21 mouse cellular contexts compared by ENCODE assay signal in genomic region chr5:114269984-114270383, GRCm38 (mm10). TPM values are rescaled to one million over a fixed set of nuclear protein-coding genes. Genes with fewer than 3 reads are reported as not detected.
DNase-seq lines count a peak whose midpoint lies in the region; ATAC-seq and TF ChIP-seq lines count a peak whose summit lies in the region.
"Had no signal": no experiment of that assay in that cellular context is flagged by ENCODE, and none has a peak within 500 bp of the region (broad histone marks: within the 10 kb centered on the region; RNA-seq: fewer than 3 reads in every experiment).

No protein-coding gene starts in this region.

- DNase-seq in gastrocnemius, postnatal 14 days: peak; percentile 42
- DNase-seq in gastrocnemius, postnatal 25 days: no peak
- peak; percentile 13 for DNase-seq in c-Kit-positive CD71-negative TER-119-negative erythroid progenitor cells, embryonic 14.5 days (ENCODE audit: low read depth)
- peak; percentile 27 for DNase-seq in stomach, postnatal 0 days (ENCODE audit: low spot score)
- DNase-seq: cerebellum, postnatal 25 days; heart, adult 11 months had no signal

- H3K27ac ChIP-seq in midbrain, embryonic 12.5 days (replicated peaks): 0 out of 2 replicates have a peak overlapping the region, but pooled peaks have one; percentile 6
- no peak overlapping the region for H3K27ac ChIP-seq in midbrain, embryonic 15.5 days
- H3K27ac ChIP-seq in stomach, postnatal 0 days (replicated peaks): no peak overlapping the region
- H3K27ac ChIP-seq in forebrain, embryonic 12.5 days: no peak overlapping the region
- H3K27ac ChIP-seq: embryonic facial prominence, embryonic 12.5 days; kidney, postnatal 0 days; lung, embryonic 15.5 days had no signal

- H3K36me3 ChIP-seq in midbrain, embryonic 12.5 days: no peaks in the 10 kb centered on the region
- H3K36me3 ChIP-seq in midbrain, embryonic 15.5 days (replicated peaks): no peaks in the 10 kb centered on the region
- H3K36me3 ChIP-seq in stomach, postnatal 0 days (ENCODE audit: control insufficient read depth, insufficient read depth, low read length): no peaks in the 10 kb centered on the region
- no peaks in the 10 kb centered on the region for H3K36me3 ChIP-seq in forebrain, embryonic 12.5 days (replicated peaks)
- H3K36me3 ChIP-seq: embryonic facial prominence, embryonic 12.5 days; lung, embryonic 15.5 days had no signal

- intact Hi-C loops in gastrocnemius, postnatal 14 days (cut with DNase I; ENCODE audit: low total_unique reads): no loop called here

- H3K9me3 ChIP-seq in midbrain, embryonic 12.5 days: no peaks in the 10 kb centered on the region
- no peaks in the 10 kb centered on the region for H3K9me3 ChIP-seq in midbrain, embryonic 15.5 days
- H3K9me3 ChIP-seq in stomach, postnatal 0 days (ENCODE audit: control insufficient read depth, low read length): no peaks in the 10 kb centered on the region
- no peaks in the 10 kb centered on the region for H3K9me3 ChIP-seq in forebrain, embryonic 12.5 days
- H3K9me3 ChIP-seq: embryonic facial prominence, embryonic 12.5 days; lung, embryonic 15.5 days had no signal

- H3K27me3 ChIP-seq in midbrain, embryonic 12.5 days: peaks cover 99% of the 10 kb centered on the region
- H3K27me3 ChIP-seq in midbrain, embryonic 15.5 days (replicated peaks): peaks cover 61% of the 10 kb centered on the region
- peaks cover 8% of the 10 kb centered on the region for H3K27me3 ChIP-seq in stomach, postnatal 0 days (ENCODE audit: control insufficient read depth, insufficient read depth, low read length)
- peaks cover 83% of the 10 kb centered on the region for H3K27me3 ChIP-seq in forebrain, embryonic 12.5 days

- no peak overlapping the region for H3K4me3 ChIP-seq in midbrain, embryonic 12.5 days
- no peak overlapping the region for H3K4me3 ChIP-seq in midbrain, embryonic 15.5 days
- no peak overlapping the region for H3K4me3 ChIP-seq in stomach, postnatal 0 days (ENCODE audit: low read depth, low read length)
- no peak overlapping the region for H3K4me3 ChIP-seq in forebrain, embryonic 12.5 days (replicated peaks)
- H3K4me3 ChIP-seq: embryonic facial prominence, embryonic 12.5 days; lung, embryonic 15.5 days had no signal

- WGBS in midbrain, embryonic 12.5 days: 16% methylated on average over 12 of the region's 12 CpGs
- WGBS in midbrain, embryonic 15.5 days: 17% methylated on average over 12 of the region's 12 CpGs
- 14% methylated on average over 12 of the region's 12 CpGs for WGBS in stomach, postnatal 0 days
- 22% methylated on average over 12 of the region's 12 CpGs for WGBS in forebrain, embryonic 12.5 days

- no peak for TF ChIP-seq EP300 in stomach, postnatal 0 days (optimal IDR thresholded peaks at IDR 0.05)

- no peak for ATAC-seq in midbrain, embryonic 12.5 days (ENCODE audit: low FRiP score, low read depth)
- no peak for ATAC-seq in midbrain, embryonic 15.5 days (replicated peaks)
- ATAC-seq in stomach, postnatal 0 days (ENCODE audit: low FRiP score, low TSS enrichment): no peak
- no peak for ATAC-seq in megakaryocyte progenitor cell, adult 5-6 weeks (replicated peaks; ENCODE audit: poor library complexity)
- no peak for ATAC-seq in forebrain, embryonic 12.5 days (ENCODE audit: low FRiP score)
- ATAC-seq: CD4-positive, CD25-positive, alpha-beta regulatory T cell, adult 4 months had no signal

- no peak for TF ChIP-seq CTCF in stomach, postnatal 0 days (IDR thresholded peaks at IDR 0.05; ENCODE audit: low read depth)

- peaks cover 51% of the 10 kb centered on the region for H3K4me1 ChIP-seq in midbrain, embryonic 12.5 days
- peaks cover 31% of the 10 kb centered on the region for H3K4me1 ChIP-seq in midbrain, embryonic 15.5 days
- peaks cover 5% of the 10 kb centered on the region; the same call in 1 of the 2 replicates for H3K4me1 ChIP-seq in stomach, postnatal 0 days (replicated peaks; ENCODE audit: control insufficient read depth, insufficient read depth)
- peaks cover 58% of the 10 kb centered on the region for H3K4me1 ChIP-seq in forebrain, embryonic 12.5 days

- H3K4me2 ChIP-seq in midbrain, embryonic 12.5 days (replicated peaks): peak overlapping the region; percentile 17; the same call in 1 of the 2 replicates
- no peak overlapping the region for H3K4me2 ChIP-seq in midbrain, embryonic 15.5 days
- H3K4me2 ChIP-seq in stomach, postnatal 0 days (replicated peaks; ENCODE audit: low read depth): no peak overlapping the region; the same call in 1 of the 2 replicates
- no peak overlapping the region for H3K4me2 ChIP-seq in forebrain, embryonic 12.5 days
- H3K4me2 ChIP-seq: embryonic facial prominence, embryonic 12.5 days; liver, embryonic 11.5 days; lung, embryonic 15.5 days had no signal

- H3K9ac ChIP-seq in midbrain, embryonic 12.5 days (replicated peaks): no peak overlapping the region
- no peak overlapping the region for H3K9ac ChIP-seq in midbrain, embryonic 15.5 days
- no peak overlapping the region for H3K9ac ChIP-seq in stomach, postnatal 0 days (ENCODE audit: low read length)
- no peak overlapping the region for H3K9ac ChIP-seq in forebrain, embryonic 12.5 days
- H3K9ac ChIP-seq: embryonic facial prominence, embryonic 12.5 days; lung, embryonic 15.5 days had no signal

RNA-seq across cellular contexts. Expression of gene Foxn4, which starts 3.6 kb away (rescaled TPM):
- not detected for total RNA-seq in gastrocnemius, postnatal 14 days (2021)
- total RNA-seq in gastrocnemius, postnatal 25 days (2021): not detected
- 11.0 and 12.4 TPM in 2 replicates for polyA plus RNA-seq in midbrain, embryonic 12.5 days (2016; fragmentation: Nextera tagmentation; extraction: Ambion mirVana)
- polyA plus RNA-seq in midbrain, embryonic 15.5 days (2015; fragmentation: Nextera tagmentation; extraction: Ambion mirVana): 0.88 and 0.89 TPM in 2 replicates
- not detected in 2 replicates for polyA plus RNA-seq in stomach, postnatal 0 days (2015; fragmentation: Nextera tagmentation; extraction: Ambion mirVana)
- total RNA-seq in megakaryocyte progenitor cell, adult 5-6 weeks (2015): not detected in 2 replicates
- total RNA-seq in megakaryocyte progenitor cell, adult 5-6 weeks (2017): not detected in 2 replicates
- polyA plus RNA-seq in forebrain, embryonic 12.5 days (2016; fragmentation: Nextera tagmentation; extraction: Ambion mirVana): 0.41 and 0.82 TPM in 2 replicates
- total RNA-seq: left cerebral cortex, postnatal 10 days; monocyte, adult 5-6 weeks had no signal
- polyA plus RNA-seq: CD4-positive, CD25-positive, alpha-beta regulatory T cell, adult 4 months; heart, embryonic 14.5 days; intestine, embryonic 14.5 days; kidney, postnatal 0 days; liver, embryonic 11.5 days; neural tube, embryonic 14.5 days; stomach, embryonic 14.5 days had no signal

RNA-seq across cellular contexts. Expression of gene Myo1h, which starts 19.0 kb away (rescaled TPM):
- total RNA-seq in gastrocnemius, postnatal 14 days (2021): 1 to 10 TPM in 1 of 2 experiments, not detected in 1; 1.1 TPM
- under 1 TPM; 0.10 to 0.21 TPM for total RNA-seq in gastrocnemius, postnatal 25 days (2021)
- 0.40 and 0.68 TPM in 2 replicates for polyA plus RNA-seq in midbrain, embryonic 12.5 days (2016; fragmentation: Nextera tagmentation; extraction: Ambion mirVana)
- 0.69 and 1.1 TPM in 2 replicates for polyA plus RNA-seq in midbrain, embryonic 15.5 days (2015; fragmentation: Nextera tagmentation; extraction: Ambion mirVana)
- 3.0 and 3.8 TPM in 2 replicates for polyA plus RNA-seq in stomach, postnatal 0 days (2015; fragmentation: Nextera tagmentation; extraction: Ambion mirVana)
- total RNA-seq in megakaryocyte progenitor cell, adult 5-6 weeks (2015): 1.5 and 1.6 TPM in 2 replicates
- 0.58 and 2.0 TPM in 2 replicates for total RNA-seq in megakaryocyte progenitor cell, adult 5-6 weeks (2017)
- polyA plus RNA-seq in forebrain, embryonic 12.5 days (2016; fragmentation: Nextera tagmentation; extraction: Ambion mirVana): 1.00 and 1.0 TPM in 2 replicates
